Mouse (Mus musculus) cortical plate, adult 2 months (tissue): ENCODE data around the gene Zbed4. TPM values are rescaled to one million over a fixed set of nuclear protein-coding genes. Genes with fewer than 3 reads are reported as not detected.
A peak's percentile ranks its signal among the peaks of the same experiment; 100 is the strongest.
"Not testable (repeated sequence)": the region's sequence is repeated elsewhere in the genome, so short reads cannot be mapped to it uniquely, and the experiment has no call there.

Source experiments
- H3K27ac ChIP-seq: fragments of 200-500 bp; 2 replicates; pipeline ENCODE4 v1.5.1; 2012; ENCODE audit warnings: low read length, control low read depth, inconsistent platforms; ENCODE audit not compliant: insufficient read depth
- H3K4me1 ChIP-seq: fragments of 200-500 bp; 2 replicates; pipeline ENCODE4 v1.6.1; 2011; ENCODE audit warnings: low read length; ENCODE audit not compliant: control insufficient read depth, insufficient read depth
- H3K4me3 ChIP-seq: fragments of 200-500 bp; 2 replicates; pipeline ENCODE4 v1.5.1; 2011; ENCODE audit warnings: mild to moderate bottlenecking, low read length, control low read depth; ENCODE audit not compliant: insufficient read depth
- CTCF ChIP-seq: fragments of 200-500 bp; IDR thresholded peaks from 2 replicates; pipeline ENCODE4 v1.5.1; 2011; ENCODE audit warnings: mild to moderate bottlenecking, control low read depth, low read length; ENCODE audit not compliant: insufficient read depth; ENCODE audit errors: extremely low read depth
- POLR2A ChIP-seq: fragments of 200-500 bp; IDR thresholded peaks from 2 replicates; pipeline ENCODE4 v1.6.1; 2011; ENCODE audit warnings: mild to moderate bottlenecking, low read length, control low read depth; ENCODE audit not compliant: insufficient read depth; ENCODE audit errors: extremely low read depth
- polyA plus RNA-seq: library from polyadenylated mRNA; depleted of rRNA; stranded (reverse); fragments of >200 nt; gene quantifications from 2 replicates; pipeline ENCODE4 v1.2.3, GENCODE M21; 2012

The Zbed4 gene
- polyA plus RNA-seq, 1 experiment = 5.1 TPM

DNA sequence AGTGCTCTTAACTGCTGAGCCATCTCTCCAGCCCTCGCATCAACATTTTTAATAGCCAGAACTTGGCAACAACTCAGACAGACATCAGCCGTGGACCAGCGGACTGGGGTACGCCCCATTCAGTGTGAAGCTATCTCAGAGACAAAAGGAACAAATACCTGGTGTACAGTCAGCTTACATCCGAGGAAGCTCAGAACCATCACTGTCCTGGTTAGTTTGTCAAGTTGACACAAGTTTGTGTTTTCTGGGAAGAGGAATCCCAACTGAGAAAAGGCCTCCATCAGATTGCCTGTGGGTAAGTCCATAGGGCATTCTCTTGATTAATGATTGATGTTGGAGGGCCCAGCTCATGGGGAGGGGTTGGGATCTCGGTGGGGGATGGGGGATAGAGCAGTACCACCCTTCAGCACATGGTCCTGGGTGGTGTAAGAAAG, 49.5 kb downstream of the Zbed4 start:
- Histone ChIP-seq H3K4me1 (no peaks in the 10 kb centered on the region), H3K4me3 (no peak overlapping the region), H3K27ac (no peak overlapping the region)
- TF ChIP-seq POLR2A (no peak), CTCF (no peak)

DNA sequence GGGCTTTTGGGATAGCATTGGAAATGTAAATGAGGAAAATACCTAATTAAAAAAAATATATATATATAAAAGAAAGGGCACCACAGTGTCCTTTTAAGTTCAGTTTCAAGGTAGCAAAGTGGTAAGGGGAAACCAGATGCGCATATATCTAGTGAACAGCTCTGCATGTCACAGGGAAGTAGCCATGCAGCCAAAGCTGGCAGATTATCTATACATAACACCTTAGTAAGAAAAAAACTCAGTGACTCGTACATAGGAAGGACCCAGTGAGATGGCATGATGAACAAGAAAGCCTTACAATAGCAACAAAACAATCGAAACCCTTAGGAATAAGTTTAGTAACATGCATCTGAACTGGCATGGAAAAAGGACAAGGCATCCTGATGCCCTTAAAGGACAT, 50.4 kb downstream of the Zbed4 start:
- Histone ChIP-seq H3K27ac (no peak overlapping the region), H3K4me1 (no peaks in the 10 kb centered on the region), H3K4me3 (no peak overlapping the region)
- no peak for TF ChIP-seq POLR2A
- TF ChIP-seq CTCF = no peak

DNA sequence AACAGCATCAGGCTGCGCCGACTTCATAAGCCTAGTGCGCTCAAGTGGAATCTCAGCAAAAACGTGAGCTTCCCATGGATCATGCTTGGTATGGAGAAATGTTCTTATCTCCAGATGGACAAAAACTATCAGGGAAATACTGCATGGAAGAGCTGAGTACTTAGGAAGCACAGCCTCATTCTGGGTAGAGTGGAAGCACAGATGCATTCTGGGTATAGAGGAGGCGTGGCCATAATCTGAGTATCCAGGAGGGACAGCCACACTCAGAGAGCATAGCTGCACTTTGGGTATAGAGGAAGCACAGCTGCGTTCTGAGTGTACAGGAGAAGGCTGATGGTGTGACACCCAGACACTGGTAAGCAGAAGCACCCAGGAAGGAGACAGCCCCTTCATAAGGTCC, 50.9 kb downstream of the Zbed4 start:
- TF ChIP-seq CTCF (no peak), POLR2A (no peak)
- no peak overlapping the region for H3K27ac ChIP-seq
- H3K4me3 ChIP-seq = no peak overlapping the region
- H3K4me1 ChIP-seq = no peaks in the 10 kb centered on the region

DNA sequence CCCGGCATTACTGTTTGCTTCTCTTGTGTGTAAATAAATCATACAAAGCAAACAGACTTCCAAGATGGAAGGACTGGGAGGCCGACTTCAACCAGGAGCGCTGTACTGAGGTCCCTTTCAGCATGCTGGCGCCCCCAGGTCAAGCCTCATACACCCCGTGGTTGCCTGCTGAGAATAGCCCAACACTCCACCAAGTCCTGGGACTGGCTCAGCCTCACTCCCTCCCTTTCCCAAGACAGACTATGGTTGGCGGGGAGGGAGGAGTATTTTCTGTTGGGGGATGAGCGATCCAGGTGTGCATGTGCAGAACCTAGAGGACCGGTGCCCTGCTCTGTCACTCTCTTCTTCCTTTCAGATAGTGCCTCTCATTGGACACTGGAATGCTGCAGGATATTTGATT, 56.7 kb downstream of the Zbed4 start:
- TF ChIP-seq CTCF (no peak), POLR2A (no peak)
- Histone ChIP-seq H3K4me3 (no peak overlapping the region), H3K27ac (no peak overlapping the region), H3K4me1 (no peaks in the 10 kb centered on the region)

DNA sequence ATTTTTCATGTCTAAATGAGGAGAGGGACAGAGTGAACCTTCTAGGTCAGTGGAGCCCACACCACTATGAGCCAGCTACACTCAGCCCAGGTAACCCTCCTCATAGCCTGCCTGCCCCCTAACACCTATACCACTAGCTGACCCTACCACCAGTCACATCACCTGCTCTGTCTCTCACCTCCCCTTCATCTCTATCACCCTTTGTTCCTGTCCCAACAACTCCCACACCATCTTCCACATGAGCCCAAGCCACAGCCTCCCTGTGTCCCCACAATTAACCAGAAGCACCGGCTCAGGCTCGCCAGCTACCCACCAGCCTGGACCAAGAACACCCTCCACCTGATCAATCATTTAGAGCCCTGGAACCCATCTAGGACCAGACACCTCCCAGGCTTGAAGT, 58.9 kb downstream of the Zbed4 start:
- TF ChIP-seq POLR2A (no peak), CTCF (no peak)
- no peaks in the 10 kb centered on the region for H3K4me1 ChIP-seq

DNA sequence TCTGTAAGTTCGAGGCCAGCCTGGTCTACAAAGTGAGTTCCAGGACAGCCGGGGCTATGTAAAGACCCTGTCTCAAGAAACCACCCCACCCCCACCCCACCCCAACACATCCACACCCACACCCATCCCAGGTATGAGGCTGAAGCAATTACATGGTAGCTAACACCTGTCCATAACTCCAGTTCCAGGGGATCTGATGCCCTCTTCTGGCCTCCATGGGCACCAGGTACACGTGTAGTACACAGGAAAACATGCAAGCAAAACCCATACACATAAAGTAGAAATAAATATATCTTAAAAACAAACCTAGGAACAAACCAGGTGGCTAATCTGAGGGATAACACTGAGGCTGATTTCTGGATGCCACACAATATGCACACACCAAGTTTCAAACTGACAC, 61.8 kb downstream of the Zbed4 start:
- TF ChIP-seq POLR2A (no peak), CTCF (no peak)
- H3K4me3 ChIP-seq = no peak overlapping the region
- H3K4me1 ChIP-seq = no peaks in the 10 kb centered on the region
- H3K27ac ChIP-seq = no peak overlapping the region

More for the DNA sequence above, 58.9 kb downstream of the Zbed4 start:
- no peak overlapping the region for H3K27ac ChIP-seq
- no peak overlapping the region for H3K4me3 ChIP-seq

DNA sequence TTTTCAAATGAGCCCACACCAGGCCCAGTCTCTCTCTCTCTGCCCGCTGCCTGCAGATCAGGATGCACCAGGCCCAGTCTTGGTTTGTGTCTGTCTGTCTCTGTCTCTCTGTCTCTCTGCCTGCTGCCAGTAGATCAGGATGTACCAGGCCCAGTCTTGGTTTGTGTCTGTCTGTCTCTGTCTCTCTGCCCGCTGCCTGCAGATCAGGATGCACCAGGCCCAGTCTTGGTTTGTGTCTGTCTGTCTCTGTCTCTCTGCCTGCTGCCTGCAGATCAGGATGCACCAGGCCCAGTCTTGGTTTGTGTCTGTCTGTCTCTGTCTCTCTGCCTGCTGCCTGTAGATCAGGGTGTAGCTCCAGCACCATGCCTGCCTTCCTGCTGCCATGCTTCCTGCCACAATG, 62.4 kb downstream of the Zbed4 start:
- not testable (repeated sequence) for H3K4me1 ChIP-seq, H3K27ac ChIP-seq, H3K4me3 ChIP-seq

DNA sequence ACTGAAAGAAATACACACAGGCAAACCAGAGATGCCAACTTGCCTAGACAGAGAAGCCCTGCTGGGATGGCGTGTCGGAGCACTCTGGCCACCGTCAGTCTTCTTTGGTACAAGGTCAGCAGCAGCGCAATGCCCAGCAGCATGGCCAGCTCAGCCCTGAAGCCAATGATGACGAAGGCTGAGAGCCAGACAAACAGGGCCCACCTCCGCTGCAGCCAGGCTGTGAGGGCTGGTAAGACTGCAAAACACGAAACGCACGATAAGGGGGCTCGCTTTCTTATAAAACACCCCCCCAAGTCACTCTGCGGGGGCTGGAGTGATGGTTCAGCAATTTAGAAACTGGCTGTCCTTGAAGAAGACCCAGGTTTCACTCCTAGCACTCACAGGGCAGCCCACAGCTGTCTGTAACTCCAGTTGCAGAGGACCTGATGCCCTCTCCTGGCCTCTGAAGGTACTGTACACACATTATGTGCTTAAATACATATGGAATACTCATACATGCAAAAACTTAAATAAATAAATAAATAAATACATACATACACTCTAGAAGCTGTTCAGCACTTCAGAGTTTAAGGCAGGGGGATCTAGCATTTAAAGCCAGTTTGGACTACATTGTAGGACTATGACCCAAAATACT, 63.1 kb downstream of the Zbed4 start:
- no peak for TF ChIP-seq POLR2A
- TF ChIP-seq CTCF = no peak
- H3K4me3 ChIP-seq = no peak overlapping the region
- H3K27ac ChIP-seq = no peak overlapping the region
- no peaks in the 10 kb centered on the region for H3K4me1 ChIP-seq

DNA sequence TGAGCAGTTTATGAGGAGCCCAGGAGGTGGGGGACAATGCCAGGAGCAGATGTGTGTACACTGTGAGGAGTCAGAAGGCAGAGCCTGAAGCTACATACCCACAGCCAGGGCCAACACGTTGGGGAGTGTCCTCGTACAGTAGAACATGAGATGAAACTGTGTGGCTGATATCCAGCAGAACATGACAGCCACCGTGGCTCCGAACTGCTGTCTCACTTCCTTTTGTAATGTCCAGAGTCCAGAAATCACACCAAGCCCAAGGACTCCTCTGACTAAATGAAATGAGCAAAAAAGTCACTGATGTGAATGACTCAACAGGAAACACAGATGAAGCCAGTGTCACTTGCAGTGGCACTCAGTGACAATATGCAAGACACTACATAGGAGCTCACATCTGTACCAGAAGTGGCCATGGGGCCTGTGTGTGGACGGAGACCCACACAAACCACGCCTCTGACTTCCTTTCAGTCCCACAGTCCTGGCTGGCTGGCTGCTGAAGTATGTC, 63.8 kb downstream of the Zbed4 start:
- Histone ChIP-seq H3K4me1 (no peaks in the 10 kb centered on the region), H3K27ac (no peak overlapping the region)
- TF ChIP-seq POLR2A (no peak), CTCF (no peak)

DNA sequence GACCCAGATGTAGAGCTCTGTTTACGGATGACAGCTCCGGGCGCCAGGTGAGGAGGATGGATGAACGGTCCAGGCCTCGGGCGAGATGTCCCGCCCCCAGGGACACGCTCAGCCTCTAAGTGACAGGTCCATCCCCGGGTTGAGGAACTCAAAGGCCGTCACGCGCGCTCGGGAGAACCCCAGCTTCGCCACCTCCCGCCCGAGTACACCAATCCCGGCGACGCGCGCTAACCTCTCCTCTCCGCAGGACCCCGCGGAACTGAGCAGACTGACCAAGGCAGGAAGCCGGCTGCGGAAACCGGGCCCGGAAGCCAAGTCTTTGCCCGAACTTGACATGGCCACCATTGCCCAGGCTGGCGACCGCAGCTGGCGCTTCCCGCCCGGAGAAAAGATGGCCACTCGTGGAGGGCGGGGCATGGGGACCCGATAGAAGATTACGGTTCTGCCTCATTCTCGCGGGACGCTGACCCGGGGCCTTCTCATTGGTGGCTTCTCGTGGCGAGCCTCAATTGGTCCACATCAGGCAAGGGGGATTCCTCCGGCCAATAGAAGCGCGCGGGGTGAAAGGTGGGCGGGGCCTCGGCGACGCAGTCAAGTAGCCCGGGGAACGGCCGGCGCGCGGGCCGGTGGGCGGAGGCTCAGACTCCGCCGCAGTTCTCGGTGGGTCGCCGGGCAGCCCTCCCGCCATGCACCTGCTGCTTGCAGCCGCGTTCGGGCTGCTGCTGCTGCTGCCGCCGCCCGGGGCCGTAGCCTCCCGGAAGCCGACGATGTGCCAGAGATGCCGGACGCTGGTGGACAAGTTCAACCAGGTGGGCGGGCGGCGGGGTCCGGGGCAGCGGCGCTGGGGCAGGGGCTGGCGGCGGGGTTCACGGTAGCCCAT, 67.8 kb downstream of the Zbed4 start, which contains the start of the genes Alg12 and Creld2:
Gene Alg12, minus strand, starts transcription at position 293 of the 880 bp plus-strand sequence.
Gene Creld2, plus strand, starts transcription at position 621 of the 880 bp plus-strand sequence.
- Histone ChIP-seq H3K4me1 (peaks cover 5% of the 10 kb centered on the region; the same call in 1 of the 2 replicates), H3K4me3 (peak within 1 kb of the TSS; percentile 81), H3K27ac (peak within 1 kb of the TSS; percentile 49; the same call in 1 of the 2 replicates)
- TF ChIP-seq CTCF = no peak
- peak; percentile 58; the same call in 1 of the 2 replicates for TF ChIP-seq POLR2A

More for the DNA sequence above, 63.8 kb downstream of the Zbed4 start:
- H3K4me3 ChIP-seq = no peak overlapping the region
